Mouse (Mus musculus) left cerebral cortex, postnatal 25 days (tissue): Measurements from ENCODE around the gene Col5a2. TPM values are rescaled to one million over a fixed set of nuclear protein-coding genes. Genes with fewer than 3 reads are reported as not detected.
"Not testable (repeated sequence)": the region's sequence is repeated elsewhere in the genome, so short reads cannot be mapped to it uniquely, and the experiment has no call there.

ENCODE experiments used
- DNase-seq, 2 experiments: peaks; one replicate each; pipeline ENCODE4 v3.0.0; 2022; ENCODE audit warnings: low spot score in 2 of 2, mixed read lengths in 1 of 2
- intact Hi-C: fragments of 180-260 bp; cut with DNase I; formaldehyde crosslinking; loops from one replicate; pipeline ENCODE4 v1.15.1; 2025
- total RNA-seq, 2 experiments: library from RNA; stranded (reverse); gene quantifications; 2 replicates each; pipeline ENCODE4 v1.2.3; 2021

Col5a2 gene
- total RNA-seq, 2 experiments from 2014 or later: 3.4 to 3.8 TPM

DNA sequence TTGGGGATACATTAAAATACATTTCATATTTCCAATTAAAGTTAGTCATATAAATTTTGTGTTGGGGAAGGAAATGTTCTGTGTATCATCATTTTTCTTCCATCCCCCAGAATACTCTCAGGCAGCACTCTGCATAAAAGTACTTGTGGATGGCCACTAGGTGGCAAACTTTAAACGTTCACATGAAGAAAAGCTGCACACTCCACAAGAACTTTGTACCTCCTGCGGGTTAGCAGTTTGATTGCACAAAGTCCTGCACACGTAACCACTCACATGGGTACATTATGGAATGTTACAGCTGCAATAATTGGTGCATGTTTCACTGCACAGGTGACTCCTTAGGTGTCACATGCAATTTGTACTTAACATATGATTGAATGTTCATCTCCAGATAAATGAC is 71.2 kb downstream of the Col5a2 start:
- intact Hi-C loops: loop anchor here (1.0 to 5.0 kb wide), 3 partner anchors 194 to 334 kb away; no protein-coding TSS in a partner anchor

DNA sequence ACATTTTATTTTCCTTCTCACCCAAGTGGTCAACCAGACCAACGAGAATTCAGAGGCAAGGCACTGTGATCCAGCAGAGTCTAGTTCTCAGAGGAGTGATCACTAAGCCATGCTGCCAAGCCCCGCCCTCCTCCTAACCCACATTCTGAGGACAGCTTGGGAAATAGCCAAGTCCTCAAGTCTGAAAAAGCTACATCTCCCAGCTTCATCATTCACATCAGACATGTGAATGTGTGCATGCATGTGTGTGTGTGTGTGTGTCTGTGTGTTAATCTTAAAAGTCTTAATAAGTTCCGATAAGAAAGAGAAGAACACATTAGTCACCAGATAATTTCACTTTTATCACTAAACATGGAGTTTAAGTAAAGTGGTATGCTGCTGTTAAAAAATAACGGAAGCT is 72.6 kb downstream of the Col5a2 start:
- intact Hi-C loops: loop anchor here (5.0 kb wide), 1 partner anchor 242 kb away; no protein-coding TSS in a partner anchor
- no peak for DNase-seq

More for the DNA sequence above, 71.2 kb downstream of the Col5a2 start:
- peak; percentile 21 to 63 for DNase-seq

DNA sequence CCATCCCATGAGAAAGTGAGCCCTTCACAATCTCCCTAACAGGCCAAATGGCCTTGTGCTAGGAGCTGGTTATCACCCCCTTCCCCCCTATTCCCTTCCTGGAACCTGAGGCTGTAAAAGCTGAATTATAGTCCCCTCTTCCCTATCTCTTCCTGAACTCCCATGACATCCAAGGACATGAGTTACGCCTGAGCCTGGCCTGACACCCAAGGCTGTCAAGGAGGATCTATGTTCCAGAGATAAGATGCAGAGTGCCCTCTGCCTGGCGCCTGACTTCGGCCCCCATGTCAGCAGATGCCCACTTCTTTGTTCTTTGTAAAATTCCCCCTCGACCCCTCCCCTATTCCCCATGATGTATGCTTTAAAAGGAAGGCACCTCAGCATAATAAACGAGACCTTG is 73.9 kb downstream of the Col5a2 start:
- intact Hi-C loops, DNase-seq: not testable (repeated sequence)

DNA sequence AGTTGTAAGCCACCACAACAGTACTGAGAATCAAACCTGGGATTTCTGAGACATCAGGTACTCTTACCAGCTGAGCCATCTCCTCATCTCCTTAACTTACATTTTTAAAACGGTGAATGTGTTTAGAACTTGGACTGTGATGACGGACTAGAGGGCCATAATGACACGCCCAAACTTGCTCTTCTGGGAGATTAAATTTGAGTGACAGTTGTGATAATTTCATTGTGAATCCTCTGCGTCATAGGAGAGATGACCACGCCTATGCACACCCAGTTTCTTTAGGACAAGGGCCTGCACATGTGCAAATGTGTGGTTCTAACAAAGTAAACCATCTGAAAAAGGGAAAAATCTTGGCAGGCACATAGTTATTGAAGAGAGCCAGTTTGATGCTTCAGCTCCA is 79.2 kb downstream of the Col5a2 start:
- DNase-seq: no peak
- intact Hi-C loops: no loop called here

DNA sequence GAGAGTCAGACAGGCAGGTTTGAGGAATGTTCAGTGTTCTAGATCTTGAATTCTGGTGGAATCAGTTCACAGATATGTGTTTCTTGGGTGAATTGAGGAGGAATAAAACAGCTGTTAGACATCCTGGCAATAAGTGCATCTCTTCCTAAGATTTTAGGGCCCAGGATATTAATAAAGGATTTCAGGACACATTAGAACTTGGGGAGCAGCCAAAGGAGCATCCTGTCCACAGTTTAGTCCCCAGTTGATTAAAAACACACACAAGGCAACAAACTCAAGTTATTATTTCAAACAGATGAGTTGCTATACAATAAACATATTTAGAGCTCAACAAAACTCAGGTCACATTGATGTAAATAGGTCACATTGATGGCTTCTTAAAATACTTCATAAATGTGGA is 82.5 kb downstream of the Col5a2 start:
- DNase-seq: no peak
- intact Hi-C loops: no loop called here

DNA sequence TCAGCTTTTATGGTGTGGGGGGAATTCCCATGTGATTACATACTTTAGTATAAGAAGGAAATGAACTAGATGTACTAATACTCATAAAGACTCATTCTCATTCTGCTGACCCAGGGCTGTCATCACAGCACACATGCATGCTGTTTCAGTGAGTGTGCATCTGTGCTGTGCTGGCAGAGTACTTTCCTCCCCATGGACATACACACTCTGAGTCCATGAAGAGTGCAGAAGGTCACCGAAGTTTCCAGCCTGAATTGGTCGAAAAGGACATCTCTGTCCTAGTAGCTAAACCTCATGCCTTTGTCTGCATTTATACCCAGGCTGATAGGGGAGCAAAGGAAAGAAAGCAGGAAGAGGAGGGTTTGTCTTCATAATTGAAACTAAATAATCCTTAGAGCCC is 83.2 kb downstream of the Col5a2 start:
- DNase-seq: no peak
- intact Hi-C loops: no loop called here

DNA sequence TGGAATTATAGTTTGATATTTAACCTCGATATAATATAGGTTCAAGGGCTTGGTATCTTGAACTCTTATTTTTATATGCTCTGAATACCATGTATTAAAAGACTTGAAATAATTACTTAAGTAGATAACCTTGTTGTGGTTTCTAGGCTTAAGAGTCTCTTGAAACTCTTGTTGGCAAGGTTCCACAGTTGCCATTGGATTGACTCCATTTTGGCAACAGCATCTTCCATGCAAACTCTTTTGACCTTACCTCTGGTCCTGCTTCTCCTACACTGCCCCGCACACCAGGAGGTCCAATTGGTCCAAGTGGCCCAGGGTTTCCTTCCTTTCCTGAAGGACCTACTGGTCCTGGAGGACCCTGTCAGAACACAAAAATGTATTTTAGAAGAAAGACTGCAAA is 121.2 kb downstream of the Col5a2 start:
- intact Hi-C loops: no loop called here
- no peak for DNase-seq

DNA sequence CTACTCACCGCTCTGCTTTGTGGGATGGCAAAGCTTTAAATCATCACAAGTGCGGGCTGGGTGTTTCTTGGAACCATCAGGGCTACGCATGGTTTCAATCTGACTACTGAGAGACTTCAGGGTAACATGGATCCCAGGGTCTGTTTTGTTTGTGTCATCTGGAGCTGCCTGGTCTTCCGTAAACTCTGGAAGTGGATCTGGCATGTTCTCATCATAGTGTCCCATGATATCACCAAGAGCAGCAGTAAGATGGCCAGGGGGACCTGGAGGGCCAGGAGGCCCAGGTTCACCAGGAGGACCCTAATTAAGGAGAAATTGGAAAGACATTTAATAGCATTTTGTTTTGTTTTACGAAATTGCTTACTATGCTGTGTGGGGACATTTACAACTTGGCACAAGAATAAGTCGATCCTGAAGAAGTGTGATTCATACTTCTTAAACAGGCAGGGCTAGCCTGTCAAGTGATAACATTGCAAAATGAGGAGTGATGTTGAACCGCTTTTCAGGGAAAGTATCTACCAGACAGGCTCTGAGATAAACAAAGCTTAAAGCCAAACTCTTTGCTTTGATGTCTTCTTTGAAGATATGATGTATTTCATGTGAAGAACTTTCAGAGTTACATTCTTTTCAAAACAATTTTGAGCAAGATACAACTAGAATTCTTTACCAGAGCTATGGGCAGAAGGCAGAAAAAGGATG is 122.9 kb downstream of the Col5a2 start:
- intact Hi-C loops: no loop called here
- no peak for DNase-seq

DNA sequence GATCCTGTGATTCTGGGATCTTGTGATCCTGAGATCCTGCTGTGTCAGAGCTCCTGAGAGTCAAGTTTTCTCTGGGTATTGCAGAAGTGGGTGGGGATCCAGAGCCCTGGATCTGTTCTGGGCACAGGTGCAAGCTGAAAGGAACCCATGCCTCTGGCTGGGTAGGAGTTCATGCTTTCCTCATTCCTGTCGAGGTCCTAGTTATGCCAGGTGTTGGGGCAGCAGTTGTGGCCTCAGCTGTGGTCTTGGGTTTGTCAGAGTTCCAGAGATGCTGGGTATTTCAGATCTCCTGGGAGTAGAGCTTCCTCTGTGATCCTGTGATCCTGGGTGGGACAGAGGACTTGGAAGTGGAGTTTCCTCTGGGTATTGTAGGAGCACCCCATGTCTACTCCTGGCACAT is 137.7 kb downstream of the Col5a2 start:
- intact Hi-C loops: no loop called here
- no peak for DNase-seq

DNA sequence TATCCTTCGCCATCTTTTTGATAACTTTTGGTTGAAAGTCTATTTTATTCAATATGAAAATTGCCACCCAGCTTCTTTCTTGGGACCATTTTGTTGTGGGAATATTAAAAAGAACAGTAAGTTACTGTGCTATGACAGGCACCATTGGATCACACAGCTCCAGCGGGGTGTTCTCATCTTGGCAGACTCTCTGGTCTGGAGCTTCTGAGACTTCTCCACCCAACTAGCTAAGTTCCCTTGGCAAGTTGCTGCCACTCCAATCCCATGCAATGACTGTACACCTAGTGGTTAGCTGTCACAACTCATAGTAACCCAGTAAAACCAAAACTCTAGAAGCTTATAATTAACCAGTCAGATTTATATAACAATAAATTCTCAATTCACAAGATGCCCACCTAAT is 139.8 kb downstream of the Col5a2 start:
- DNase-seq: no peak
- intact Hi-C loops: no loop called here

DNA sequence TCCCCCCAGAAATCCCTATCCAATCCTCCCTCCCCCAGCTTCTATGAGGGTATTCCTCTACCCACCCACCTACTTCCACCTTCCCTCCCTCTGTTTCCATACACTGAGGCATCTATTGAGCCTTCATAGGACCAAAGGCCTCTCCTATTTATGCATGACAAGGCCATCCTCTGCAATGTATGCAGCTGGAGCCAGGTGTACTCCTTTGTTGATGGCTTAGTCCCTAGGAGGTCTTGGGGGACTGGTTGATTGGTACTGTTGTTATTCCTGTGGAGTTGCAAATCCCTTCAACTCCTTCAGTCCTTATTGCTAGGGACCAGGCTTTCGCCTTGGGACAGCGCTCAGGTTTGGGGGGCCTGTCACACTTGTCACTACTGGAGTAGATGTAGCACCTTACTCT is 143.4 kb downstream of the Col5a2 start:
- DNase-seq: no peak
- intact Hi-C loops: no loop called here

DNA sequence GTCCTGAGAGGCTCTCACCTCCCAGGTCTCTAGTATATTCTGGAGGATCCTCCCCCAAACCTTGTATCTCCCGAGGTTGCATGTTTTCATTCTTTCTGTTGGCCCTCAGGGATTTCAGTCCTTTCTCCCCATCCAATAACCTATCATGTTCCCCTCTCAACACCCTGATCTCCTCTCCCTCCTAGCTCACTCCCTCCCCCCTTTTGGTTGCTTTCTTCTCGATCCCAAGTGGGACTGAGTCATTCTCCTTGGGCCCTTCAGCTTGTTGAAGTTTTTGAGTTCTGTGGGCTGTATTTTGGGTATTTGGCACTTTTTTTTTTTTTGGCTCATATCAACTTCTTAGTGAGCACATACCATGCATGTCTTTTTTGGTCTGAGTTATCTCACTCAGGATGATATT is 143.9 kb downstream of the Col5a2 start:
- intact Hi-C loops: no loop called here
- DNase-seq: no peak

DNA sequence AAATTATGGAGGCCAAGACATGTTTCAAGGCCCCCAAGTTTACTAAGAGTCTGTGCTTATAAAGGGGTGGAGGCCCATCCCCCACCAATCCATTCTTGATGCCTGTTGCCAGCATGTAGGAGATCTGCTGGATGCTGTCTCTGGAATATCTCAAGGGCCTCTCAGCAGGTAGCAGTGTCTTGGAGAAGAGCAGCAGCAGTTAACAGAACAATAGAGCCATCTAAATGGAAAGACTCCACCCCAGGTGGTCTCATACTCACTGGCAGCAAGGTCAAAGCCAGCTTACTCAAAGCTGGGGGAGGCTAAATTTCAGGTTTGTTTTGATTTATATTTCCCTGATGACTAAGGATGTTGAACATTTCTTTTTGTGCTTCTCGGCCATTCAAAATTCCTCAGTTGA is 145.1 kb downstream of the Col5a2 start:
- DNase-seq: no peak
- intact Hi-C loops: no loop called here

DNA sequence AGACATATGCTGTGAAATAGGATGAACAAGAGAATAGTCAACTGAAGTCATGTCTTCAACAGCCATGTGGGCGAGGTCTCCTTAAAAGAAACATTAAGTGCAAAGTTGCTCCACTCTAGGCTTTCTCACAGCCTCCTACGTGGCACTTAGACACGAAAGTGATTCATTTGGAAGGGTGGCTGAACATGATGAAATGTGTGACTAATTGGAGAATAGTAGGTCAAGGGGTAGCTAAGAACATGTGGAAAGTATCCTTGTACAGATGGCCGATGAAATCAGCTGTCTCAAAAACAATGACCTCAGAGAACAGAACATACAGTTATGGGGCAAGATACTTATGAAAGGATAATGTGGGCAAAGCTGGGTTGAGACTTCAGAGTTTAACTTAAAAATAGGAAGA is 147.1 kb downstream of the Col5a2 start:
- peak in 1 of 2 experiments; percentile 49 for DNase-seq
- intact Hi-C loops: no loop called here

DNA sequence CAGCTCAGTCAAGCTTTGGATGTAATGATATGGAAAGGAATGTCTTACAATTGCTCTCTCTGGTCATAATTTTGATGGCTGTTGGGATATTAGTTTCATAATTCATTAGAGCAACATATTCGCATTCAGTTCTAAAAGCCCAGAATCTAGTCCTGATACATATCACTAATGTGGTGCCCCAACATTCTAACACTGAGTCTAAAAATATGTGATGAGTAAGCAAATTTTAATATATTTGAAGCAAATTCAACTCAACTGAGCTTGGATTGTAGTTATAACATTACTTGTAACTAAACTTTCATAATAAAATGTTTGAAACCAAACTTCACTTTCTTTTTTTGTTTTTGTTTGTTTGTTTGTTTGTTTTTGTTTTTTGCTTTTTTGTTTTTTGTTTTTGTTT is 173.9 kb downstream of the Col5a2 start:
- no peak for DNase-seq
- intact Hi-C loops: no loop called here

Other genes with a start within 250 kb of the Col5a2 start
- gene Col3a1, start 191.7 kb downstream of the Col5a2 start, total RNA-seq: 10 to 100 TPM; 12.7 to 16.5 TPM